Mouse (Mus musculus) liver, embryonic 14.5 days (tissue): ENCODE measurements around the gene Plekhg2.

Experiments used
- CTCF ChIP-seq: IDR thresholded peaks from 2 replicates; pipeline ENCODE4 v1.5.1; 2016; ENCODE audit warnings: antibody characterized with exemption, low read depth, control low read depth
- EP300 ChIP-seq: IDR thresholded peaks from 2 replicates; pipeline ENCODE4 v1.6.1; 2016; ENCODE audit warnings: antibody characterized with exemption, low read depth

- TF ChIP-seq EP300 (no peak), CTCF (no peak)
Observed at GRCm38 (mm10) chr7:28362441-28363060, 9.8 kb downstream of the Plekhg2 start.
